Mouse (Mus musculus) CH12.LX (cell line): ENCODE results near the gene Pop5. TPM values are rescaled to one million over a fixed set of nuclear protein-coding genes. Genes with fewer than 3 reads are reported as not detected.

Source experiments
- DNase-seq: peaks from one replicate; pipeline ENCODE4 v3.0.0-alpha.2; 2013; ENCODE audit errors: extremely low read depth
- H3K27ac ChIP-seq: 2 replicates; pipeline ENCODE4 v1.5.1; 2012; ENCODE audit warnings: low read depth, mild to moderate bottlenecking, control low read depth, moderate library complexity; ENCODE audit not compliant: insufficient read depth
- H3K27me3 ChIP-seq: replicated peaks from 2 replicates; pipeline ENCODE3; 2012; ENCODE audit warnings: inconsistent platforms
- H3K36me3 ChIP-seq, 2 experiments: replicated peaks in 1 of 2; 2 replicates each; pipeline versions ENCODE3 to v1.6.1; 2012; ENCODE audit warnings: inconsistent platforms in 1 of 2, low read length in 1 of 2, mild to moderate bottlenecking in 1 of 2, mixed read lengths in 1 of 2, moderate library complexity in 1 of 2; ENCODE audit not compliant: control insufficient read depth in 1 of 2, insufficient read depth in 1 of 2
- H3K4me1 ChIP-seq, 2 experiments: 2 replicates each; pipeline ENCODE4 v1.6.1; 2012; ENCODE audit warnings: inconsistent platforms in 1 of 2, moderate library complexity in 1 of 2; ENCODE audit not compliant: insufficient read depth in 2 of 2, control insufficient read depth in 1 of 2
- H3K4me2 ChIP-seq: 2 replicates; pipeline ENCODE4 v1.6.1; 2012; ENCODE audit warnings: low read depth, mild to moderate bottlenecking, control low read depth; ENCODE audit not compliant: poor library complexity, insufficient read depth, severe bottlenecking
- H3K4me3 ChIP-seq, 3 experiments: fragments of 150-350 bp in 1 of 3; sonication (generic) in 1 of 3; replicated peaks in 1 of 3; 2 replicates each; pipeline versions ENCODE3 to v1.5.1; 2011 to 2012; ENCODE audit warnings: low read depth in 2 of 3, low read length in 2 of 3, mild to moderate bottlenecking in 2 of 3, moderate library complexity in 2 of 3, control low read depth in 1 of 3, improper control_type of control experiment in 1 of 3, inconsistent platforms in 1 of 3, mixed read lengths in 1 of 3; ENCODE audit not compliant: poor library complexity in 1 of 3
- H3K79me2 ChIP-seq: replicated peaks from 2 replicates; pipeline ENCODE4 v1.6.1; 2012; ENCODE audit warnings: mild to moderate bottlenecking, moderate library complexity; ENCODE audit not compliant: control insufficient read depth, poor library complexity, insufficient read depth, severe bottlenecking; ENCODE audit errors: extremely low read depth
- H3K9ac ChIP-seq: 2 replicates; pipeline ENCODE4 v1.6.1; 2012; ENCODE audit warnings: low read depth, mild to moderate bottlenecking, control low read depth, moderate library complexity; ENCODE audit not compliant: insufficient read depth
- H3K9me3 ChIP-seq: replicated peaks from 2 replicates; pipeline ENCODE3; 2012; ENCODE audit warnings: low read length, inconsistent platforms, mixed read lengths
- CHD1 ChIP-seq: IDR thresholded peaks from 2 replicates; pipeline ENCODE4 v1.6.1; 2012; ENCODE audit warnings: low read depth, low read length, improper control_type of control experiment, inconsistent platforms
- CHD2 ChIP-seq: IDR thresholded peaks from 2 replicates; pipeline ENCODE4 v1.6.1; 2011; ENCODE audit warnings: low read length, improper control_type of control experiment
- CTCF ChIP-seq, 2 experiments: IDR thresholded peaks in 1 of 2; conservative IDR thresholded peaks in 1 of 2; 2 replicates each; pipeline ENCODE4 v1.5.1; 2011 to 2012; ENCODE audit warnings: low read depth in 2 of 2, low read length in 2 of 2, improper control_type of control experiment in 1 of 2, inconsistent platforms in 1 of 2, mild to moderate bottlenecking in 1 of 2, moderate library complexity in 1 of 2
- E2F4 ChIP-seq: IDR thresholded peaks from 2 replicates; pipeline ENCODE4 v1.6.1; 2011; ENCODE audit warnings: low read depth, low read length, improper control_type of control experiment; ENCODE audit not compliant: insufficient replicate concordance
- ELF1 ChIP-seq: IDR thresholded peaks from 2 replicates; pipeline ENCODE4 v1.6.1; 2014; ENCODE audit warnings: low read depth, mild to moderate bottlenecking, inconsistent platforms, low read length, improper control_type of control experiment
- ETS1 ChIP-seq: conservative IDR thresholded peaks from 2 replicates; pipeline ENCODE4 v1.6.1; 2012; ENCODE audit warnings: low read depth, mild to moderate bottlenecking, inconsistent platforms, low read length, improper control_type of control experiment, moderate library complexity
- GABPA ChIP-seq: IDR thresholded peaks from 2 replicates; pipeline ENCODE4 v1.6.1; 2012; ENCODE audit warnings: low read depth, low read length, improper control_type of control experiment, inconsistent platforms; ENCODE audit not compliant: insufficient replicate concordance
- HCFC1 ChIP-seq: IDR thresholded peaks from 2 replicates; pipeline ENCODE4 v1.6.1; 2012; ENCODE audit warnings: low read depth, mild to moderate bottlenecking, inconsistent platforms, low read length, improper control_type of control experiment
- IRF4 ChIP-seq: IDR thresholded peaks from 2 replicates; pipeline ENCODE4 v1.6.1; 2014; ENCODE audit warnings: low read depth, mild to moderate bottlenecking, inconsistent platforms, low read length, improper control_type of control experiment
- MAZ ChIP-seq: IDR thresholded peaks from 2 replicates; pipeline ENCODE4 v1.6.1; 2012; ENCODE audit warnings: low read depth, mild to moderate bottlenecking, inconsistent platforms, low read length, improper control_type of control experiment, moderate library complexity
- MEF2A ChIP-seq: IDR thresholded peaks from 2 replicates; pipeline ENCODE4 v1.6.1; 2014; ENCODE audit warnings: low read depth, mild to moderate bottlenecking, inconsistent platforms, low read length, improper control_type of control experiment, borderline replicate concordance
- MXI1 ChIP-seq: IDR thresholded peaks from 2 replicates; pipeline ENCODE4 v1.6.1; 2011; ENCODE audit warnings: mild to moderate bottlenecking, low read depth, low read length, improper control_type of control experiment
- MYC ChIP-seq: IDR thresholded peaks from 2 replicates; pipeline ENCODE4 v1.6.1; 2011; ENCODE audit warnings: low read depth, mild to moderate bottlenecking, improper control_type of control experiment, low read length
- NELFE ChIP-seq: IDR thresholded peaks from 2 replicates; pipeline ENCODE4 v1.6.1; 2011; ENCODE audit warnings: low read depth, low read length, improper control_type of control experiment
- RAD21 ChIP-seq: IDR thresholded peaks from 2 replicates; pipeline ENCODE4 v1.6.1; 2011; ENCODE audit warnings: low read depth, mild to moderate bottlenecking, low read length, improper control_type of control experiment, moderate library complexity
- RCOR1 ChIP-seq: conservative IDR thresholded peaks from 2 replicates; pipeline ENCODE4 v1.6.1; 2012; ENCODE audit warnings: low read depth, mild to moderate bottlenecking, inconsistent platforms, low read length, improper control_type of control experiment
- SIN3A ChIP-seq: IDR thresholded peaks from 2 replicates; pipeline ENCODE4 v1.6.1; 2012; ENCODE audit warnings: low read length, improper control_type of control experiment, inconsistent platforms
- TCF12 ChIP-seq: IDR thresholded peaks from 2 replicates; pipeline ENCODE4 v1.6.1; 2014; ENCODE audit warnings: low read depth, mild to moderate bottlenecking, inconsistent platforms, low read length, improper control_type of control experiment
- USF2 ChIP-seq: conservative IDR thresholded peaks from 2 replicates; pipeline ENCODE4 v1.6.1; 2011; ENCODE audit warnings: low read depth, low read length, improper control_type of control experiment
- ZC3H11A ChIP-seq: IDR thresholded peaks from 2 replicates; pipeline ENCODE4 v1.6.1; 2012; ENCODE audit warnings: low read depth, mild to moderate bottlenecking, inconsistent platforms, low read length, improper control_type of control experiment
- ZKSCAN1 ChIP-seq: IDR thresholded peaks from 2 replicates; pipeline ENCODE4 v1.6.1; 2012; ENCODE audit warnings: low read depth, inconsistent platforms, low read length, improper control_type of control experiment, borderline replicate concordance
- ZNF384 ChIP-seq: IDR thresholded peaks from 2 replicates; pipeline ENCODE4 v1.6.1; 2012; ENCODE audit warnings: low read depth, low read length, improper control_type of control experiment, inconsistent platforms
- dilution Hi-C: fragments of 300-500 bp; cut with MboI; formaldehyde crosslinking; loops from 2 replicates; pipeline ENCODE4 v1.14.3; 2020; ENCODE audit warnings: low sequenced_read_pairs; ENCODE audit not compliant: extremely low pct_unique_long_range_greater_than_20kb, extremely low pct_ligation_motif_present
- in situ Hi-C: fragments of 300-500 bp; cut with MboI; formaldehyde crosslinking; loops from 3 replicates; pipeline ENCODE4 v1.14.3; 2019; ENCODE audit warnings: low sequenced_read_pairs, low pct_ligation_motif_present, low pct_unique_long_range_greater_than_20kb, mixed read lengths
- polyA plus RNA-seq: library from polyadenylated mRNA; unstranded; fragments of >175 nt; gene quantifications from 2 replicates; pipeline ENCODE4 v1.2.1, GENCODE M21; 2012; ENCODE audit warnings: low read depth; ENCODE audit not compliant: insufficient read length
- total RNA-seq, 2 experiments: library from RNA; depleted of rRNA; stranded (reverse); fragments of 300-350 nt in 1 of 2; fragments of >200 nt in 1 of 2; gene quantifications; 2 replicates each; pipeline ENCODE4 v1.2.3; 2012 to 2014

Gene Pop5
- total and polyA plus RNA-seq, 3 experiments: 127 to 236 (median 156) TPM

GRCm38 (mm10) chr5:115256909-115257546 lies 21.4 kb downstream of the Pop5 start:
- TF ChIP-seq MXI1 (no peak), USF2 (no peak), SIN3A (no peak), RAD21 (no peak), CHD2 (no peak), IRF4 (no peak), HCFC1 (no peak), NELFE (no peak), CHD1 (no peak)
- no peak for DNase-seq
- Histone ChIP-seq H3K9me3 (no peaks in the 10 kb centered on the region), H3K27me3 (no peaks in the 10 kb centered on the region), H3K4me2 (no peak overlapping the region), H3K79me2 (peaks cover 20% of the 10 kb centered on the region), H3K4me1 (no peaks in the 10 kb centered on the region), H3K4me3 (no peak overlapping the region), H3K9ac (no peak overlapping the region), H3K27ac (no peak overlapping the region), H3K36me3 (peaks cover 48 to 70% of the 10 kb centered on the region in 2 experiments)
- in situ Hi-C loops (no loop called here), dilution Hi-C loops (no loop called here)

- Histone ChIP-seq H3K27me3 (no peaks in the 10 kb centered on the region), H3K9ac (no peak overlapping the region), H3K9me3 (no peaks in the 10 kb centered on the region), H3K36me3 (peaks cover 66 to 88% of the 10 kb centered on the region in 2 experiments), H3K27ac (no peak overlapping the region)
- in situ Hi-C loops (no loop called here), dilution Hi-C loops (no loop called here)
- no peak for DNase-seq
- TF ChIP-seq RCOR1 (no peak), ETS1 (no peak), MXI1 (no peak), GABPA (no peak), ELF1 (no peak)
- TF ChIP-seq, all 38 proteins: peak for 0
- H3K4me3 ChIP-seq: no peak overlapping the region
- H3K79me2 ChIP-seq: peaks cover 50% of the 10 kb centered on the region
- H3K4me1 ChIP-seq: 0 out of 4 replicates have a peak, but pooled peaks cover 0 to 2% of the 10 kb centered on the region in 2 experiments
- H3K4me2 ChIP-seq: no peak overlapping the region
These were observed 24.7 kb downstream of the Pop5 start for GRCm38 (mm10) chr5:115260356-115260755.

GRCm38 (mm10) chr5:115261141-115261540 lies 25.5 kb downstream of the Pop5 start:
- TF ChIP-seq MAZ: no peak
- TF ChIP-seq ZKSCAN1: no peak
- no peak for TF ChIP-seq CTCF (conservative IDR thresholded peaks at IDR 0.05 in 1 of 2, IDR thresholded peaks at IDR 0.05 in 1 of 2; ENCODE audit: low read depth in 2 of 2, low read length in 2 of 2)
- no peak for TF ChIP-seq ZNF384
- TF ChIP-seq E2F4: no peak
- TF ChIP-seq ZC3H11A: no peak
- no peak for TF ChIP-seq ELF1
- TF ChIP-seq USF2: no peak
- TF ChIP-seq MEF2A: no peak
- no peak for TF ChIP-seq TCF12
- no peak for TF ChIP-seq MYC
- no peak for TF ChIP-seq CHD1
- no peak for TF ChIP-seq HCFC1
- peaks cover 63 to 86% of the 10 kb centered on the region in 2 experiments for H3K36me3 ChIP-seq
- H3K27me3 ChIP-seq: no peaks in the 10 kb centered on the region
- no peak overlapping the region for H3K27ac ChIP-seq
- no peak overlapping the region for H3K4me2 ChIP-seq
- peaks cover 57% of the 10 kb centered on the region for H3K79me2 ChIP-seq
- no peak overlapping the region for H3K4me3 ChIP-seq
- H3K9ac ChIP-seq: no peak overlapping the region
- in situ Hi-C loops (no loop called here), dilution Hi-C loops (no loop called here)
- H3K9me3 ChIP-seq: no peaks in the 10 kb centered on the region
- no peak for DNase-seq
- peaks cover 2 to 6% of the 10 kb centered on the region in 2 experiments; a peak in 1 of 4 replicates for H3K4me1 ChIP-seq
